Mouse (Mus musculus) stomach, embryonic 14.5 days (tissue): ENCODE measurements around the gene Stub1. TPM values are rescaled to one million over a fixed set of nuclear protein-coding genes. Genes with fewer than 3 reads are reported as not detected.
A peak's percentile ranks its signal among the peaks of the same experiment; 100 is the strongest.

ENCODE experiments used
- ATAC-seq: fragments of 200-750 bp; cut with Nextera tagmentation; 2 replicates; pipeline ENCODE4 v1.8.0; 2017; ENCODE audit warnings: low read depth, moderate TSS enrichment; ENCODE audit not compliant: insufficient number of reproducible peaks, insufficient read depth, low FRiP score
- H3K27ac ChIP-seq: fragments of 300-500 bp; sonication (generic); 2 replicates; pipeline ENCODE4 v1.5.1; 2014; ENCODE audit warnings: mild to moderate bottlenecking, low read length, moderate library complexity, mixed read lengths
- H3K27me3 ChIP-seq: fragments of 300-500 bp; sonication (generic); 2 replicates; pipeline ENCODE4 v1.6.1; 2014; ENCODE audit warnings: low read length, control low read depth, mixed read lengths; ENCODE audit not compliant: control insufficient read depth, insufficient read depth
- H3K36me3 ChIP-seq: fragments of 300-500 bp; sonication (generic); 2 replicates; pipeline ENCODE4 v1.6.1; 2014; ENCODE audit warnings: mild to moderate bottlenecking, control low read depth, low read length, moderate library complexity, mixed read lengths; ENCODE audit not compliant: control insufficient read depth, insufficient read depth
- H3K4me1 ChIP-seq: fragments of 300-500 bp; sonication (generic); 2 replicates; pipeline ENCODE4 v1.6.1; 2014; ENCODE audit warnings: low read length, control low read depth, mixed read lengths; ENCODE audit not compliant: control insufficient read depth, insufficient read depth
- H3K4me2 ChIP-seq: fragments of 300-500 bp; sonication (generic); replicated peaks from 2 replicates; pipeline ENCODE4 v1.6.1; 2014; ENCODE audit warnings: low read depth, low read length, control low read depth
- H3K4me3 ChIP-seq: fragments of 300-500 bp; sonication (generic); 2 replicates; pipeline ENCODE4 v1.5.1; 2014; ENCODE audit warnings: low read depth, low read length, control low read depth
- H3K9ac ChIP-seq: fragments of 300-500 bp; sonication (generic); replicated peaks from 2 replicates; pipeline ENCODE4 v1.6.1; 2014; ENCODE audit warnings: low read depth, mild to moderate bottlenecking, control low read depth, low read length, moderate library complexity, mixed read lengths
- H3K9me3 ChIP-seq: fragments of 300-500 bp; sonication (generic); 2 replicates; pipeline ENCODE4 v1.6.1; 2016; ENCODE audit warnings: low read depth, low read length, control low read depth; ENCODE audit not compliant: control insufficient read depth
- WGBS: fragments of 180-500 bp; shearing (Covaris S2); extraction: QIAGEN DNeasy Blood & Tissue Kit; methylation state at CpG from one replicate; pipeline ENCODE4 v1.1.7; 2014; 5-methylcytosine and 5-hydroxymethylcytosine counted together
- microRNA-seq: library from miRNA; unstranded; fragments of <30 nt; microRNA quantifications from one replicate; pipeline ENCODE4, GENCODE M21; 2016
- polyA plus RNA-seq: library from polyadenylated mRNA; unstranded; fragments of >200 nt; fragmentation: Nextera tagmentation; extraction: Ambion mirVana; gene quantifications from 2 replicates; pipeline ENCODE4 v1.2.1, GENCODE M21; 2014

Stub1 gene
- polyA plus RNA-seq, 1 experiment from 2014 or later = 347 TPM

DNA sequence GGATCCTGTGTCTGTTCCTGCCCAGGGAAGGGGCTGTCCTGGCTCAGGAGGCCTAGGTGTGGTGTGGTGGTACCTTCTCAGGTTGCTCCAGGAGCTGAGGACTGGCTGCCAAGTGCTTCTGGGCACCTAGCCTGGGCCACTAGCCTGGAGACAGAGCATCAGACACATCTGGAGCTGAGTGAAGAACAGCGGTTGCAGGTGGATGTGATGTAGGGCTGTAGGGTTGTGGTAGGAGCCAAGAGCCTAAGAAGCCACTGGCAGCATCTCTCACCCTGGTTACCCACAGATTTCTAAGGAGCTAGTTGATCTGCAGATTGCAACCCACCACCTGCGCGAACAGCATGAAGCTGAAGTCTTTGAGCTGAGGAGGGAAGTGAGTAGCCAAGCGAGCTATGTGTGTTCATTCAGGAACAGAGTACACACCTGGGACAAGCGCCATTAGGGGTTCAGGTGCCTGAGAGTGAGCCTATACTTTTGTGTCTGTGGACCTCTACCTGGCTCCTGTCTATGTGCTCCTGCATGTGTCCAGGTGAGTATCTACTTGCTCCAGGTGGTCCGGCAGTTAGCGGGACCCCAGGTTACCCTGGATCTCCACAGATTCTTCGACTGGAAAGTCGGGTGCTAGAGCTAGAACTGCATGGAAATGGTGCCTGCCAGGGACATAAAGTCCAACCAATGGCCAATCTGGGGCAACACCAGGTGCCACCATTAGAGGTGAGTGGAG lies 46.3 kb downstream of the Stub1 start:
- H3K27me3 ChIP-seq = no peaks in the 10 kb centered on the region
- no peaks in the 10 kb centered on the region for H3K9me3 ChIP-seq
- no peak overlapping the region for H3K4me3 ChIP-seq
- peaks cover 25% of the 10 kb centered on the region for H3K36me3 ChIP-seq
- 94% methylated on average over 9 of the region's 9 CpGs for WGBS
- no peak overlapping the region for H3K27ac ChIP-seq
- peaks cover 19% of the 10 kb centered on the region for H3K4me1 ChIP-seq
- no peak for ATAC-seq
- no peak overlapping the region for H3K9ac ChIP-seq
- H3K4me2 ChIP-seq = no peak overlapping the region

GRCm38 (mm10) chr17:25786280-25786679 lies 46.9 kb downstream of the Stub1 start, which contains the start of gene Ccdc78:
TSS of gene Ccdc78 (plus strand) at chr17:25786580.
- Histone ChIP-seq H3K4me3 (peak within 1 kb of the TSS; percentile 67), H3K27ac (peak within 1 kb of the TSS; percentile 77), H3K9ac (peak within 1 kb of the TSS; percentile 43), H3K9me3 (no peaks in the 10 kb centered on the region), H3K4me2 (peak within 1 kb of the TSS; percentile 92), H3K36me3 (peaks cover 32% of the 10 kb centered on the region), H3K27me3 (no peaks in the 10 kb centered on the region), H3K4me1 (peaks cover 16% of the 10 kb centered on the region)
- 77% methylated on average over 3 of the region's 3 CpGs for WGBS
- ATAC-seq = no peak

- no peaks in the 10 kb centered on the region for H3K9me3 ChIP-seq
- peak within 1 kb of the TSS; percentile 67 for H3K4me3 ChIP-seq
- peaks cover 37% of the 10 kb centered on the region for H3K36me3 ChIP-seq
- no peaks in the 10 kb centered on the region for H3K27me3 ChIP-seq
- peak within 1 kb of the TSS; percentile 77 for H3K27ac ChIP-seq
- WGBS = 1% methylated on average over 23 of the region's 23 CpGs
- peak within 1 kb of the TSS; percentile 92 for H3K4me2 ChIP-seq
- peak within 1 kb of the TSS; percentile 43 for H3K9ac ChIP-seq
- peaks cover 8% of the 10 kb centered on the region for H3K4me1 ChIP-seq
- peak; percentile 80 for ATAC-seq
These were observed 47.9 kb downstream of the Stub1 start, which contains the start of gene Haghl for GRCm38 (mm10) chr17:25785281-25785745. TSS of gene Haghl (minus strand) at chr17:25785673.

DNA sequence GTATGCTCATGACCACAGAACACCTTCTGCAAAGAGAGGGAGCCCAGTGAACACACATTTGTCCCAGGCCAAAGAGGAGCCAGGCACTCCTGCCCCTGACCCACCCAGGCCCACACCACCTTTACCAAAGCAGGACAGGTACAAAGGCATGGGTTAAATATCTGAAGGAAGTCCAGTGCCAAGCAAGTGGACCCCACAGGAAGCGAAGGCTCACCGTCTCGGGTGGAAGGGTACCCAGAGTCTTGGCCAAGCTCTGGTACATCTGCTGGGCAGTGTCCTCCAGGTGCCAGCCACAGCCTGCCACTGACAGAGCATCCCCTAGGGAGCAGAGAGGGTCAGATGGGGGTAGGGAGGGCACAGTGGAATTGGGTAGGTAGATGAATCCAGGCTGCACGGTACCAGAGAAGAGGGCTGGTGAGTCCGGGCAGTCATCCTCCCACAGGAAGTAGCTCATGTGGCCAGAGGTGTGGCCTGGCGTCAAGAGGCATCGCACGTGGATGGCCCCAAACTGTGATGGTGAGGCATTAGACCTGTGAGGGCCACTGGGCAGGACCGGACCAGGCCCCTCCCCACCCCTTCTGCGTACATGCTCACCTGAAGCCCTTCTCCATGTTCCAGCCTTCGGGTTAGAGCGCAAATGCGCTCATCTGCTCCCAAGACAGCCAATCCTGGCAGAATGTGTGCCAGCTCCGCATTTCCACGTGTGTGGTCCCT lies 49.2 kb downstream of the Stub1 start:
- Histone ChIP-seq H3K36me3 (peaks cover 29% of the 10 kb centered on the region), H3K9ac (peak overlapping the region; percentile 43; the same call in 1 of the 2 replicates), H3K4me1 (peaks cover 8% of the 10 kb centered on the region), H3K4me3 (peak overlapping the region; percentile 67), H3K4me2 (peak overlapping the region; percentile 92), H3K27ac (no peak overlapping the region; the same call in 1 of the 2 replicates), H3K9me3 (no peaks in the 10 kb centered on the region), H3K27me3 (no peaks in the 10 kb centered on the region)
- no peak for ATAC-seq
- 76% methylated on average over 15 of the region's 15 CpGs for WGBS

GRCm38 (mm10) chr17:25783086-25783485 lies 50.1 kb downstream of the Stub1 start:
- ATAC-seq = no peak
- 74% methylated on average over 7 of the region's 7 CpGs for WGBS
- peaks cover 28% of the 10 kb centered on the region for H3K36me3 ChIP-seq
- H3K4me1 ChIP-seq = peaks cover 8% of the 10 kb centered on the region
- H3K9me3 ChIP-seq = no peaks in the 10 kb centered on the region
- no peaks in the 10 kb centered on the region for H3K27me3 ChIP-seq
- H3K4me2 ChIP-seq = no peak overlapping the region
- H3K4me3 ChIP-seq = no peak overlapping the region
- H3K9ac ChIP-seq = no peak overlapping the region
- no peak overlapping the region for H3K27ac ChIP-seq

- H3K36me3 ChIP-seq = peaks cover 28% of the 10 kb centered on the region
- no peak for ATAC-seq
- 62% methylated on average over 6 of the region's 6 CpGs for whole genome bisulfite sequencing
- H3K9me3 ChIP-seq = no peaks in the 10 kb centered on the region
- H3K27ac ChIP-seq = no peak overlapping the region
- H3K4me1 ChIP-seq = peaks cover 8% of the 10 kb centered on the region
- no peaks in the 10 kb centered on the region for H3K27me3 ChIP-seq
- H3K9ac ChIP-seq = no peak overlapping the region
- no peak overlapping the region for H3K4me3 ChIP-seq
- H3K4me2 ChIP-seq = no peak overlapping the region
These were observed 51.9 kb downstream of the Stub1 start for GRCm38 (mm10) chr17:25781339-25781738.

Small RNA genes lying within 50 kb of the gene (microRNA-seq; reads per million reads assigned to microRNA genes)
- gene Mir3082 (not detected), gene Mir6966 (not detected)

Other genes with a start within 250 kb of the Stub1 start
- 1.7 and 3.7 TPM in 2 replicates for gene Gng13, start 116.2 kb downstream of the Stub1 start, polyA plus RNA-seq
- 17.3 and 18.6 TPM in 2 replicates for gene Chtf18, start 106.0 kb downstream of the Stub1 start, polyA plus RNA-seq
- 22.1 and 25.0 TPM in 2 replicates for gene Rpusd1, start 105.7 kb downstream of the Stub1 start, polyA plus RNA-seq
- not detected in 2 replicates for gene Mslnl, start 97.4 kb downstream of the Stub1 start, polyA plus RNA-seq
- gene Msln, start 79.0 kb downstream of the Stub1 start, polyA plus RNA-seq = 29.5 and 36.0 TPM in 2 replicates
- 26.0 and 29.0 TPM in 2 replicates for gene Narfl, start 59.6 kb downstream of the Stub1 start, polyA plus RNA-seq
- gene Haghl, start 47.7 kb downstream of the Stub1 start, polyA plus RNA-seq = 76.8 and 76.9 TPM in 2 replicates
- 0.30 TPM in 1 of 2 replicates, not detected in the other for gene Ccdc78, start 46.8 kb downstream of the Stub1 start, polyA plus RNA-seq
- gene Fam173a, start 40.5 kb downstream of the Stub1 start, polyA plus RNA-seq = 109 and 110 TPM in 2 replicates
- gene AC134908.4, start 37.7 kb downstream of the Stub1 start, polyA plus RNA-seq = not detected in 2 replicates
- 6.9 and 8.7 TPM in 2 replicates for gene Metrn, start 36.3 kb downstream of the Stub1 start, polyA plus RNA-seq
- gene Fbxl16, start 24.3 kb downstream of the Stub1 start, polyA plus RNA-seq = 4.5 and 4.6 TPM in 2 replicates
- 25.3 and 28.3 TPM in 2 replicates for gene Wdr24, start 9.8 kb downstream of the Stub1 start, polyA plus RNA-seq
- 41.9 and 44.4 TPM in 2 replicates for gene Jmjd8, start 4.5 kb downstream of the Stub1 start, polyA plus RNA-seq
- gene Rhbdl1, start 3.9 kb upstream of the Stub1 start, polyA plus RNA-seq = 2.7 and 3.2 TPM in 2 replicates
- gene Gm20683, start 8.4 kb upstream of the Stub1 start, polyA plus RNA-seq = 1.4 and 2.1 TPM in 2 replicates
- gene Rhot2, start 11.4 kb upstream of the Stub1 start, polyA plus RNA-seq = 11.2 and 13.6 TPM in 2 replicates
- 20.1 and 22.5 TPM in 2 replicates for gene Wdr90, start 28.1 kb upstream of the Stub1 start, polyA plus RNA-seq
- gene Mcrip2, start 35.4 kb upstream of the Stub1 start, polyA plus RNA-seq = 23.2 and 23.3 TPM in 2 replicates
- 66.9 and 67.5 TPM in 2 replicates for gene Mettl26, start 41.7 kb upstream of the Stub1 start, polyA plus RNA-seq
- gene Wfikkn1, start 47.5 kb upstream of the Stub1 start, polyA plus RNA-seq = 0.52 and 0.65 TPM in 2 replicates
- gene Rab40c, start 86.3 kb upstream of the Stub1 start, polyA plus RNA-seq = 17.0 and 17.2 TPM in 2 replicates
- 59.4 and 59.7 TPM in 2 replicates for gene Pigq, start 111.5 kb upstream of the Stub1 start, polyA plus RNA-seq
- 0.72 TPM in 1 of 2 replicates, not detected in the other for gene Nhlrc4, start 111.6 kb upstream of the Stub1 start, polyA plus RNA-seq
- 0.32 and 0.41 TPM in 2 replicates for gene A930017K11Rik, start 119.2 kb upstream of the Stub1 start, polyA plus RNA-seq
- 23.9 and 27.1 TPM in 2 replicates for gene Capn15, start 152.4 kb upstream of the Stub1 start, polyA plus RNA-seq
- 11.4 and 12.8 TPM in 2 replicates for gene Rab11fip3, start 236.2 kb upstream of the Stub1 start, polyA plus RNA-seq